Mouse (Mus musculus) CH12.LX (cell line): ENCODE results near the gene Gm47955. TPM values are rescaled to one million over a fixed set of nuclear protein-coding genes. Genes with fewer than 3 reads are reported as not detected.
A peak's percentile ranks its signal among the peaks of the same experiment; 100 is the strongest.
"Not testable (repeated sequence)": the region's sequence is repeated elsewhere in the genome, so short reads cannot be mapped to it uniquely, and the experiment has no call there.

ENCODE experiments used
- DNase-seq: peaks from one replicate; pipeline ENCODE4 v3.0.0-alpha.2; 2013; ENCODE audit errors: extremely low read depth
- H3K27ac ChIP-seq: 2 replicates; pipeline ENCODE4 v1.5.1; 2012; ENCODE audit warnings: low read depth, mild to moderate bottlenecking, control low read depth, moderate library complexity; ENCODE audit not compliant: insufficient read depth
- H3K27me3 ChIP-seq: replicated peaks from 2 replicates; pipeline ENCODE3; 2012; ENCODE audit warnings: inconsistent platforms
- H3K36me3 ChIP-seq, 2 experiments: replicated peaks in 1 of 2; 2 replicates each; pipeline versions ENCODE3 to v1.6.1; 2012; ENCODE audit warnings: inconsistent platforms in 1 of 2, low read length in 1 of 2, mild to moderate bottlenecking in 1 of 2, mixed read lengths in 1 of 2, moderate library complexity in 1 of 2; ENCODE audit not compliant: control insufficient read depth in 1 of 2, insufficient read depth in 1 of 2
- H3K4me1 ChIP-seq, 2 experiments: 2 replicates each; pipeline ENCODE4 v1.6.1; 2012; ENCODE audit warnings: inconsistent platforms in 1 of 2, moderate library complexity in 1 of 2; ENCODE audit not compliant: insufficient read depth in 2 of 2, control insufficient read depth in 1 of 2
- H3K4me2 ChIP-seq: 2 replicates; pipeline ENCODE4 v1.6.1; 2012; ENCODE audit warnings: low read depth, mild to moderate bottlenecking, control low read depth; ENCODE audit not compliant: poor library complexity, insufficient read depth, severe bottlenecking
- H3K4me3 ChIP-seq, 3 experiments: fragments of 150-350 bp in 1 of 3; sonication (generic) in 1 of 3; replicated peaks in 1 of 3; 2 replicates each; pipeline versions ENCODE3 to v1.5.1; 2011 to 2012; ENCODE audit warnings: low read depth in 2 of 3, low read length in 2 of 3, mild to moderate bottlenecking in 2 of 3, moderate library complexity in 2 of 3, control low read depth in 1 of 3, improper control_type of control experiment in 1 of 3, inconsistent platforms in 1 of 3, mixed read lengths in 1 of 3; ENCODE audit not compliant: poor library complexity in 1 of 3
- H3K79me2 ChIP-seq: replicated peaks from 2 replicates; pipeline ENCODE4 v1.6.1; 2012; ENCODE audit warnings: mild to moderate bottlenecking, moderate library complexity; ENCODE audit not compliant: control insufficient read depth, poor library complexity, insufficient read depth, severe bottlenecking; ENCODE audit errors: extremely low read depth
- H3K9ac ChIP-seq: 2 replicates; pipeline ENCODE4 v1.6.1; 2012; ENCODE audit warnings: low read depth, mild to moderate bottlenecking, control low read depth, moderate library complexity; ENCODE audit not compliant: insufficient read depth
- H3K9me3 ChIP-seq: replicated peaks from 2 replicates; pipeline ENCODE3; 2012; ENCODE audit warnings: low read length, inconsistent platforms, mixed read lengths
- BHLHE40 ChIP-seq: IDR thresholded peaks from 2 replicates; pipeline ENCODE4 v1.6.1; 2011; ENCODE audit warnings: mild to moderate bottlenecking, low read depth, low read length, improper control_type of control experiment
- CTCF ChIP-seq, 2 experiments: IDR thresholded peaks in 1 of 2; conservative IDR thresholded peaks in 1 of 2; 2 replicates each; pipeline ENCODE4 v1.5.1; 2011 to 2012; ENCODE audit warnings: low read depth in 2 of 2, low read length in 2 of 2, improper control_type of control experiment in 1 of 2, inconsistent platforms in 1 of 2, mild to moderate bottlenecking in 1 of 2, moderate library complexity in 1 of 2
- EP300 ChIP-seq: IDR thresholded peaks from 2 replicates; pipeline ENCODE4 v1.6.1; 2011; ENCODE audit warnings: low read length, improper control_type of control experiment
- JUND ChIP-seq: conservative IDR thresholded peaks from 2 replicates; pipeline ENCODE4 v1.6.1; 2011; ENCODE audit warnings: low read depth, low read length, improper control_type of control experiment
- MXI1 ChIP-seq: IDR thresholded peaks from 2 replicates; pipeline ENCODE4 v1.6.1; 2011; ENCODE audit warnings: mild to moderate bottlenecking, low read depth, low read length, improper control_type of control experiment
- RAD21 ChIP-seq: IDR thresholded peaks from 2 replicates; pipeline ENCODE4 v1.6.1; 2011; ENCODE audit warnings: low read depth, mild to moderate bottlenecking, low read length, improper control_type of control experiment, moderate library complexity
- SMC3 ChIP-seq: IDR thresholded peaks from 2 replicates; pipeline ENCODE4 v1.6.1; 2011; ENCODE audit warnings: low read depth, low read length, improper control_type of control experiment
- TCF12 ChIP-seq: IDR thresholded peaks from 2 replicates; pipeline ENCODE4 v1.6.1; 2014; ENCODE audit warnings: low read depth, mild to moderate bottlenecking, inconsistent platforms, low read length, improper control_type of control experiment
- dilution Hi-C: fragments of 300-500 bp; cut with MboI; formaldehyde crosslinking; loops from 2 replicates; pipeline ENCODE4 v1.14.3; 2020; ENCODE audit warnings: low sequenced_read_pairs; ENCODE audit not compliant: extremely low pct_unique_long_range_greater_than_20kb, extremely low pct_ligation_motif_present
- in situ Hi-C: fragments of 300-500 bp; cut with MboI; formaldehyde crosslinking; loops from 3 replicates; pipeline ENCODE4 v1.14.3; 2019; ENCODE audit warnings: low sequenced_read_pairs, low pct_ligation_motif_present, low pct_unique_long_range_greater_than_20kb, mixed read lengths
- polyA plus RNA-seq: library from polyadenylated mRNA; unstranded; fragments of >175 nt; gene quantifications from 2 replicates; pipeline ENCODE4 v1.2.1, GENCODE M21; 2012; ENCODE audit warnings: low read depth; ENCODE audit not compliant: insufficient read length
- total RNA-seq, 2 experiments: library from RNA; depleted of rRNA; stranded (reverse); fragments of 300-350 nt in 1 of 2; fragments of >200 nt in 1 of 2; gene quantifications; 2 replicates each; pipeline ENCODE4 v1.2.3; 2012 to 2014

Gm47955 gene
- total RNA-seq (2012; rRNA removed) (not detected in 2 replicates), total RNA-seq (2014; rRNA removed) (not detected in 2 replicates), polyA plus RNA-seq (not detected in 2 replicates)

DNA sequence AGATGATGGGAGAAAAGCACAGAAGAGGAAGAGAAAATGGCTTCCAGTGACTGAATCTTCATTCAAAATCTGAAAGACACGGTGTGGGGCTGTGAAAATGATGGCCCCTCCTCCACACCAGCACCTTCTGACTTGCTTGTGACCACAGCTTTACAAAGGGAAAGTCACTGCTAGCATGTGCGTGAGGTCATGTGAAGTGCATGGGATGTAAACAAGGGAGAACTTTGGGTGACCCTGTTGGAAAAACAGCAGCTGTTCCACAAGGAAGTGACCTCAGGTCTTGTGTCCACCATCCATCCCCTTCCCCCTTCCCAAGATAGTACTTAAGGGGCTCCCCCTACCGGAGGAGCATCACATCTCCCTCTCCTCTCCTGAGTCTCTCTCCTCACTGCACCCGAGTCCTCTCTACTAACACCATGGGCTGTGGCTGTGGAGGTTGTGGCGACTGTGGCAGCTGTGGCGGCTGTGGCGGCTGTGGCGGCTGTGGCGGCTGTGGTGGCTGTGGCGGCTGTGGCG, at the start of gene Gm47955:
Gene Gm47955 (plus strand): TSS at position 417 of the 516 bp plus-strand sequence.
- Histone ChIP-seq H3K36me3 (no peaks in the 10 kb centered on the region), H3K4me3 (no peak within 1 kb of the TSS), H3K4me1 (peaks cover 7 to 19% of the 10 kb centered on the region in 2 experiments), H3K27ac (no peak within 1 kb of the TSS), H3K27me3 (no peaks in the 10 kb centered on the region), H3K9ac (no peak within 1 kb of the TSS), H3K9me3 (peaks cover 7% of the 10 kb centered on the region), H3K4me2 (no peak within 1 kb of the TSS), H3K79me2 (no peaks in the 10 kb centered on the region)
- DNase-seq: peak; percentile 18
- dilution Hi-C loops: no loop called here
- TF ChIP-seq RAD21 (no peak), TCF12 (no peak), JUND (no peak), BHLHE40 (peak; percentile 50), EP300 (no peak)
- in situ Hi-C loops: no loop called here

DNA sequence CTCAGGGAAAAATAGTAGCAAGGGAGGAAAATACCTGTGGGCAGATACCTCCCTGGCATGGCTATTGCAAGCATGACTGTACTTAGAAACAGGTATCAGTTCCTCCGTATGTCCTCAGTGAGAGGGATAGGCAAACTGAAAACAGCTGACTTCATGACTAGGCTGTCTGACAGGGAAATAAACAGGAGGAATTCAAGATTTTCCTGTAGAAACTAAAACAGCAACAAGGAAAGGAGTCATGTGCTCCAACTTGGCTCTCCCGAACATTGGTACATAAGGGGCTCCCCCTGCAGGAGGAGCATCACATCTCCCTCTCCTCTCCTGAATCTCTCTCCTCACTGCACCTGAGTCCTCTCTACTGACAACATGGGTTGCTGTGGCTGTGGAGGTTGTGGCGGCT, 47.1 kb upstream of the Gm47955 start, which contains the start of gene A030005L19Rik:
Gene A030005L19Rik (plus strand): TSS at position 301 of the 400 bp plus-strand sequence.
- dilution Hi-C loops: no loop called here
- DNase-seq: no peak
- Histone ChIP-seq H3K79me2 (no peaks in the 10 kb centered on the region), H3K36me3 (peaks cover 4 to 8% of the 10 kb centered on the region in 2 experiments), H3K27me3 (no peaks in the 10 kb centered on the region), H3K9ac (no peak within 1 kb of the TSS), H3K27ac (no peak within 1 kb of the TSS), H3K4me2 (no peak within 1 kb of the TSS), H3K4me3 (no peak within 1 kb of the TSS), H3K4me1 (peaks cover 2 to 7% of the 10 kb centered on the region in 2 experiments; a peak in 2 of 4 replicates), H3K9me3 (no peaks in the 10 kb centered on the region)
- in situ Hi-C loops: no loop called here
- no peak for TF ChIP-seq MXI1
- peak in 1 of 2 experiments; percentile 29; a peak in 2 of 4 replicates for TF ChIP-seq CTCF (conservative IDR thresholded peaks at IDR 0.05 in 1 of 2, IDR thresholded peaks at IDR 0.05 in 1 of 2; ENCODE audit: low read depth in 2 of 2, low read length in 2 of 2)
- TF ChIP-seq SMC3: peak; percentile 25

DNA sequence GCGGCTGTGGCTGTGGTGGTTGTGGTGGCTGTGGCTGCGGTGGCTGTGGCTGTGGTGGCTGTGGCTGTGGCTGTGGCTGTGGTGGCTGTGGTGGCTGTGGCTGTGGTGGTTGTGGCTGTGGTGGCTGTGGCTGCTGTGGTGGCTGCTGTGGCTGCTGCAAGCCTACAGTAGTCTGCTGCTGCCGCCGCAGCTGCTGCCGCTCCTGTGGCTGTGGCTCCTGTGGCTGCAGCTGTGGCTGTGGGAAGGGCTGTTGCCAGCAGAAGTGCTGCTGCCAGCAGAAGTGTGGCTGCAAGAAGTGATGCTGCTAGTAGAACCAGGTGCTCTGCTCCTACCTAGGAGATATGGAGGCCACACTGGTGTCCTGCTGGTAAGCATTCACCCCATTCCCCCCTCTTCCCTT, 46.7 kb upstream of the Gm47955 start:
- H3K27me3 ChIP-seq, H3K4me1 ChIP-seq, H3K9me3 ChIP-seq, DNase-seq, H3K79me2 ChIP-seq, H3K36me3 ChIP-seq, H3K9ac ChIP-seq, H3K27ac ChIP-seq, in situ Hi-C loops, H3K4me2 ChIP-seq, H3K4me3 ChIP-seq, dilution Hi-C loops: not testable (repeated sequence)
